Mouse (Mus musculus): Measurements from ENCODE around the gene Pbsn.

- TF ChIP-seq USF1 (IDR thresholded peaks at IDR 0.05; ENCODE audit: low read depth), result no peak
- TF ChIP-seq POLR2A (IDR thresholded peaks at IDR 0.05; ENCODE audit: insufficient read length, low read depth), result no peak
- TF ChIP-seq MYOD1 (IDR thresholded peaks at IDR 0.05; ENCODE audit: control insufficient read depth in 1 of 3, insufficient read length in 2 of 3, low read depth in 2 of 3), result no peak
- no peak for TF ChIP-seq CEBPB (IDR thresholded peaks at IDR 0.05; ENCODE audit: insufficient read depth, poor library complexity, severe bottlenecking)
These were observed at the start of gene Pbsn for GRCm38 (mm10) chrX:77853523-77853922.

Measured in myocyte (in vitro differentiated cells).